19 mouse cellular contexts compared by ENCODE assay signal in the genomic region with DNA sequence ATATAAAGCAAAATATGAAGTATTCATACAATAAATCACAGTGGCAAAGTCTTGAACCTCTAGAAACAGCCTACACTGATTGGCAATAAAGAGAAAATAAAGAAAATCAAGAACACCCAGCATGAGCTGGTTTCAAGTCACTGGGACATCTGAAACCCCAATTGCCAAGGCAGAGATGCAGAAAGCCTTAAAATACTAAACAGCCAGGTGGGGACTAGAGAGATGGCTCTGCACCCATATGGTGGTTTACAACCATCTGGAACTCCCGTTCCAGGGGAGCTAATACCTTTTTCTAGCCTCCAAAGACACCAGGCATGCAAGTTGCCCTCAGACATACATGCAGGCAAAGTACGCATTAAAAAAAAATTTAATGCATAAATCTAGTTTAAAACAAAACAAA. TPM values are rescaled to one million over a fixed set of nuclear protein-coding genes. Genes with fewer than 3 reads are reported as not detected.
DNase-seq lines count a peak whose midpoint lies in the region; ATAC-seq and TF ChIP-seq lines count a peak whose summit lies in the region.
"Had no signal": no experiment of that assay in that cellular context is flagged by ENCODE, and none has a peak within 500 bp of the region (broad histone marks: within the 10 kb centered on the region; RNA-seq: fewer than 3 reads in every experiment).

No protein-coding gene starts in this region.

- 66% methylated on average over 2 of the region's 2 CpGs for WGBS in bone marrow, adult 2 months
- WGBS in liver, embryonic 16.5 days (ENCODE audit: insufficient replicate concordance), result 68% methylated on average over 2 of the region's 2 CpGs

- H3K4me3 ChIP-seq in bone marrow, adult 2 months (replicated peaks; ENCODE audit: control insufficient read depth, low read depth, low read length), result no peak overlapping the region
- H3K4me3 ChIP-seq in liver, embryonic 16.5 days (ENCODE audit: low read depth, low read length), result no peak overlapping the region
- H3K4me3 ChIP-seq: embryonic facial prominence, embryonic 13.5 days; forebrain, embryonic 10.5 days; heart, embryonic 12.5 days; hindbrain, embryonic 15.5 days; midbrain, embryonic 15.5 days had no signal

- ATAC-seq in frontal cortex, adult (ENCODE audit: low TSS enrichment), result 0 out of 2 replicates have a peak, but pooled peaks have one; percentile 31
- ATAC-seq in liver, embryonic 16.5 days (ENCODE audit: low read depth), result no peak
- no peak for ATAC-seq in monocyte, adult 5-6 weeks (replicated peaks; ENCODE audit: insufficient number of reproducible peaks, low FRiP score, low TSS enrichment, poor library complexity, severe bottlenecking)
- ATAC-seq: midbrain, embryonic 15.5 days had no signal

- H3K4me2 ChIP-seq in liver, embryonic 16.5 days (ENCODE audit: low read depth, low read length), result peak overlapping the region; percentile 59
- H3K4me2 ChIP-seq: embryonic facial prominence, embryonic 13.5 days; heart, embryonic 12.5 days; hindbrain, embryonic 15.5 days; midbrain, embryonic 15.5 days had no signal

- no peak for TF ChIP-seq POLR2A in bone marrow, adult 2 months (IDR thresholded peaks at IDR 0.05; ENCODE audit: borderline replicate concordance, control insufficient read depth, low read depth, low read length)

- no peaks in the 10 kb centered on the region for H3K27me3 ChIP-seq in liver, embryonic 16.5 days (ENCODE audit: control insufficient read depth, insufficient read depth, low read depth, low read length)
- H3K27me3 ChIP-seq: embryonic facial prominence, embryonic 13.5 days; heart, embryonic 12.5 days; hindbrain, embryonic 15.5 days; midbrain, embryonic 15.5 days had no signal

- H3K4me1 ChIP-seq in bone marrow, adult 2 months (ENCODE audit: control insufficient read depth, insufficient read depth, low read length), result peaks cover 7% of the 10 kb centered on the region
- peaks cover 54% of the 10 kb centered on the region for H3K4me1 ChIP-seq in liver, embryonic 16.5 days (ENCODE audit: control insufficient read depth, low read depth, low read length)
- H3K4me1 ChIP-seq: hindbrain, embryonic 15.5 days; midbrain, embryonic 15.5 days had no signal

- peak overlapping the region; percentile 55; the same call in 1 of the 2 replicates for H3K27ac ChIP-seq in bone marrow, adult 2 months (ENCODE audit: control insufficient read depth, insufficient read depth, low read depth, low read length, poor library complexity)
- peak overlapping the region; percentile 94 for H3K27ac ChIP-seq in liver, embryonic 16.5 days (ENCODE audit: low read length)
- H3K27ac ChIP-seq: embryonic facial prominence, embryonic 13.5 days; forebrain, embryonic 10.5 days; hindbrain, embryonic 15.5 days; midbrain, embryonic 15.5 days had no signal

- TF ChIP-seq CTCF in bone marrow, adult 2 months (IDR thresholded peaks at IDR 0.05; ENCODE audit: control insufficient read depth, insufficient read depth, low read length), result no peak

- DNase-seq in frontal cortex, postnatal 36 days (ENCODE audit: low spot score in 2 of 2), result no peak
- DNase-seq in cerebellum, adult 9-11 months, result peak; percentile 62
- no peak for DNase-seq in testis, postnatal 14 days (ENCODE audit: low spot score)
- no peak for DNase-seq in lung, adult 18-20 months
- DNase-seq: adrenal gland, adult 8-10 months; gastrocnemius, postnatal 25 days; kidney, adult 11 months; left cerebral cortex, postnatal 4 days; lung, adult 2 months; right cerebral cortex, adult 18-20 months had no signal

- H3K9ac ChIP-seq in liver, embryonic 16.5 days (ENCODE audit: low read depth, low read length), result peak overlapping the region; percentile 21; the same call in 1 of the 2 replicates
- H3K9ac ChIP-seq: embryonic facial prominence, embryonic 13.5 days; heart, embryonic 12.5 days; hindbrain, embryonic 15.5 days; midbrain, embryonic 15.5 days had no signal

- H3K9me3 ChIP-seq in liver, embryonic 16.5 days (replicated peaks; ENCODE audit: control insufficient read depth, low read length), result no peaks in the 10 kb centered on the region
- H3K9me3 ChIP-seq: embryonic facial prominence, embryonic 13.5 days; forebrain, embryonic 10.5 days; heart, embryonic 12.5 days; hindbrain, embryonic 15.5 days; midbrain, embryonic 15.5 days had no signal

- H3K36me3 ChIP-seq in liver, embryonic 16.5 days (ENCODE audit: control insufficient read depth, insufficient read depth), result peaks cover 6% of the 10 kb centered on the region

RNA-seq across cellular contexts. Expression of a gene that starts 23.9 kb away (rescaled TPM):
- polyA plus RNA-seq in bone marrow, adult 2 months (2011; ENCODE audit: insufficient read depth, insufficient read length, low replicate concordance, missing spikeins), result 39.5 and 70.7 TPM in 2 replicates
- 12.7 and 13.2 TPM in 2 replicates for polyA plus RNA-seq in liver, embryonic 16.5 days (2015; fragmentation: Nextera tagmentation; extraction: Ambion mirVana)
- total RNA-seq in monocyte, adult 5-6 weeks (2017), result 10.7 to 49.6 TPM (median 27.6 TPM) in 3 replicates

RNA-seq across cellular contexts. Expression of a gene that starts 51.1 kb away (rescaled TPM):
- polyA plus RNA-seq in bone marrow, adult 2 months (2011; ENCODE audit: insufficient read depth, insufficient read length, low replicate concordance, missing spikeins), result 2.0 and 8.5 TPM in 2 replicates
- 11.1 and 12.8 TPM in 2 replicates for polyA plus RNA-seq in liver, embryonic 16.5 days (2015; fragmentation: Nextera tagmentation; extraction: Ambion mirVana)
- total RNA-seq in monocyte, adult 5-6 weeks (2017), result 11.1 to 17.2 TPM (median 14.4 TPM) in 3 replicates
